Mouse (Mus musculus): ENCODE measurements at regions not wholly inside any gene's neighbourhood (a gene's known extent, or its start where the extent isn't known, plus 50 kb on each side); places are given as distances from the start of the nearest gene placed in this dataset.
A peak's percentile ranks its signal among the peaks of the same experiment; 100 is the strongest.

GRCm38 (mm10) chr8:103717723-103718122 lies 383.7 kb upstream of the Cdh5 start:
- no peak for TF ChIP-seq CTCF (IDR thresholded peaks at IDR 0.05; ENCODE audit: low read depth)
- WGBS: 49% methylated on average over 4 of the region's 4 CpGs

GRCm38 (mm10) chr8:103733466-103733865 lies 368.0 kb upstream of the Cdh5 start:
- Histone ChIP-seq H3K36me3 (ENCODE audit: insufficient read depth) (no peaks in the 10 kb centered on the region), H3K27ac (ENCODE audit: low read depth, low read length) (no peak overlapping the region), H3K27me3 (ENCODE audit: insufficient read depth, low read length) (no peaks in the 10 kb centered on the region), H3K4me2 (ENCODE audit: low read depth) (no peak overlapping the region), H3K4me1 (ENCODE audit: insufficient read depth) (no peaks in the 10 kb centered on the region), H3K9ac (no peak overlapping the region), H3K9me3 (ENCODE audit: low read length) (no peaks in the 10 kb centered on the region), H3K4me3 (ENCODE audit: low read depth, low read length) (no peak overlapping the region)
- no peak for TF ChIP-seq CTCF (IDR thresholded peaks at IDR 0.05; ENCODE audit: low read depth)
- 93% methylated on average over 3 of the region's 3 CpGs for WGBS
- ATAC-seq: no peak
- DNase-seq: no peak

More at GRCm38 (mm10) chr8:103717723-103718122, 383.7 kb upstream of the Cdh5 start:
- ATAC-seq: no peak
- Histone ChIP-seq H3K9ac (no peak overlapping the region), H3K4me1 (ENCODE audit: insufficient read depth) (no peaks in the 10 kb centered on the region), H3K36me3 (ENCODE audit: insufficient read depth) (no peaks in the 10 kb centered on the region), H3K9me3 (ENCODE audit: low read length) (no peaks in the 10 kb centered on the region), H3K27ac (ENCODE audit: low read depth, low read length) (no peak overlapping the region), H3K4me2 (ENCODE audit: low read depth) (no peak overlapping the region), H3K4me3 (ENCODE audit: low read depth, low read length) (no peak overlapping the region), H3K27me3 (ENCODE audit: insufficient read depth, low read length) (no peaks in the 10 kb centered on the region)
- DNase-seq: no peak

- H3K27ac ChIP-seq (ENCODE audit: low read depth, low read length): no peak overlapping the region
- no peak overlapping the region for H3K9ac ChIP-seq
- no peaks in the 10 kb centered on the region for H3K27me3 ChIP-seq (ENCODE audit: insufficient read depth, low read length)
- H3K4me1 ChIP-seq (ENCODE audit: insufficient read depth): 0 out of 2 replicates have a peak, but pooled peaks cover 3% of the 10 kb centered on the region
- no peak overlapping the region for H3K4me3 ChIP-seq (ENCODE audit: low read depth, low read length)
- DNase-seq (peak; percentile 49), ATAC-seq (peak; percentile 62)
- no peaks in the 10 kb centered on the region for H3K36me3 ChIP-seq (ENCODE audit: insufficient read depth)
- H3K9me3 ChIP-seq (ENCODE audit: low read length): no peaks in the 10 kb centered on the region
- no peak overlapping the region for H3K4me2 ChIP-seq (ENCODE audit: low read depth)
- no peak for TF ChIP-seq CTCF (IDR thresholded peaks at IDR 0.05; ENCODE audit: low read depth)
- WGBS: 66% methylated on average over 8 of the region's 8 CpGs
These were observed 363.1 kb upstream of the Cdh5 start for GRCm38 (mm10) chr8:103738330-103738729.

GRCm38 (mm10) chr8:103741395-103741794 lies 360.0 kb upstream of the Cdh5 start:
- Histone ChIP-seq H3K4me2 (ENCODE audit: low read depth) (no peak overlapping the region), H3K27ac (ENCODE audit: low read depth, low read length) (0 out of 2 replicates have a peak overlapping the region, but pooled peaks have one; percentile 21), H3K9ac (no peak overlapping the region), H3K4me3 (ENCODE audit: low read depth, low read length) (no peak overlapping the region), H3K36me3 (ENCODE audit: insufficient read depth) (no peaks in the 10 kb centered on the region), H3K4me1 (ENCODE audit: insufficient read depth) (0 out of 2 replicates have a peak, but pooled peaks cover 3% of the 10 kb centered on the region), H3K27me3 (ENCODE audit: insufficient read depth, low read length) (no peaks in the 10 kb centered on the region), H3K9me3 (ENCODE audit: low read length) (no peaks in the 10 kb centered on the region)
- WGBS: 54% methylated on average over 8 of the region's 8 CpGs
- ATAC-seq (peak; percentile 66), DNase-seq (peak; percentile 37)
- no peak for TF ChIP-seq CTCF (IDR thresholded peaks at IDR 0.05; ENCODE audit: low read depth)

- H3K27ac ChIP-seq (ENCODE audit: low read depth, low read length): no peak overlapping the region
- WGBS: 87% methylated on average over 4 of the region's 4 CpGs
- no peak for TF ChIP-seq CTCF (IDR thresholded peaks at IDR 0.05; ENCODE audit: low read depth)
- no peak for DNase-seq
- no peak overlapping the region for H3K4me2 ChIP-seq (ENCODE audit: low read depth)
- no peaks in the 10 kb centered on the region for H3K36me3 ChIP-seq (ENCODE audit: insufficient read depth)
- ATAC-seq: no peak
- H3K9me3 ChIP-seq (ENCODE audit: low read length): no peaks in the 10 kb centered on the region
- no peak overlapping the region for H3K4me3 ChIP-seq (ENCODE audit: low read depth, low read length)
- H3K4me1 ChIP-seq (ENCODE audit: insufficient read depth): no peaks in the 10 kb centered on the region
- H3K9ac ChIP-seq: no peak overlapping the region
- H3K27me3 ChIP-seq (ENCODE audit: insufficient read depth, low read length): no peaks in the 10 kb centered on the region
These were observed 352.7 kb upstream of the Cdh5 start for GRCm38 (mm10) chr8:103748734-103749133.

- H3K27ac ChIP-seq (ENCODE audit: low read depth, low read length): no peak overlapping the region
- H3K9ac ChIP-seq: no peak overlapping the region
- H3K4me1 ChIP-seq (ENCODE audit: insufficient read depth): no peaks in the 10 kb centered on the region
- ATAC-seq: no peak; the same call in 1 of the 2 replicates
- H3K4me3 ChIP-seq (ENCODE audit: low read depth, low read length): no peak overlapping the region
- H3K27me3 ChIP-seq (ENCODE audit: insufficient read depth, low read length): no peaks in the 10 kb centered on the region
- WGBS: 47% methylated on average over 12 of the region's 12 CpGs
- no peaks in the 10 kb centered on the region for H3K36me3 ChIP-seq (ENCODE audit: insufficient read depth)
- H3K4me2 ChIP-seq (ENCODE audit: low read depth): no peak overlapping the region
- DNase-seq: no peak
- H3K9me3 ChIP-seq (ENCODE audit: low read length): no peaks in the 10 kb centered on the region
- no peak for TF ChIP-seq CTCF (IDR thresholded peaks at IDR 0.05; ENCODE audit: low read depth)
These were observed 350.9 kb upstream of the Cdh5 start for GRCm38 (mm10) chr8:103750278-103751097.

- WGBS: 74% methylated on average over 2 of the region's 2 CpGs
These were observed 350.3 kb upstream of the Cdh5 start for GRCm38 (mm10) chr8:103751161-103751560.

More at GRCm38 (mm10) chr8:103751161-103751560, 350.3 kb upstream of the Cdh5 start:
- Histone ChIP-seq H3K4me3 (ENCODE audit: low read depth, low read length) (no peak overlapping the region), H3K27ac (ENCODE audit: low read depth, low read length) (no peak overlapping the region), H3K36me3 (ENCODE audit: insufficient read depth) (no peaks in the 10 kb centered on the region), H3K27me3 (ENCODE audit: insufficient read depth, low read length) (no peaks in the 10 kb centered on the region), H3K4me2 (ENCODE audit: low read depth) (no peak overlapping the region), H3K9ac (no peak overlapping the region), H3K4me1 (ENCODE audit: insufficient read depth) (no peaks in the 10 kb centered on the region), H3K9me3 (ENCODE audit: low read length) (no peaks in the 10 kb centered on the region)
- ATAC-seq: no peak
- DNase-seq: no peak
- TF ChIP-seq CTCF (IDR thresholded peaks at IDR 0.05; ENCODE audit: low read depth): no peak
